Mouse (Mus musculus) T-cell, adult 2 months (primary cell): ENCODE measurements at regions not wholly inside any gene's neighbourhood (a gene's known extent, or its start where the extent isn't known, plus 50 kb on each side); places are given as distances from the start of the nearest gene placed in this dataset.
"Not testable (repeated sequence)": the region's sequence is repeated elsewhere in the genome, so short reads cannot be mapped to it uniquely, and the experiment has no call there.

Experiments used
- DNase-seq: peaks from one replicate; pipeline ENCODE4 v3.0.0; 2022; ENCODE audit warnings: low spot score

GRCm38 (mm10) chr13:39566491-39566890, 605.8 kb upstream of the Slc35b3 start:
- DNase-seq = no peak

DNA sequence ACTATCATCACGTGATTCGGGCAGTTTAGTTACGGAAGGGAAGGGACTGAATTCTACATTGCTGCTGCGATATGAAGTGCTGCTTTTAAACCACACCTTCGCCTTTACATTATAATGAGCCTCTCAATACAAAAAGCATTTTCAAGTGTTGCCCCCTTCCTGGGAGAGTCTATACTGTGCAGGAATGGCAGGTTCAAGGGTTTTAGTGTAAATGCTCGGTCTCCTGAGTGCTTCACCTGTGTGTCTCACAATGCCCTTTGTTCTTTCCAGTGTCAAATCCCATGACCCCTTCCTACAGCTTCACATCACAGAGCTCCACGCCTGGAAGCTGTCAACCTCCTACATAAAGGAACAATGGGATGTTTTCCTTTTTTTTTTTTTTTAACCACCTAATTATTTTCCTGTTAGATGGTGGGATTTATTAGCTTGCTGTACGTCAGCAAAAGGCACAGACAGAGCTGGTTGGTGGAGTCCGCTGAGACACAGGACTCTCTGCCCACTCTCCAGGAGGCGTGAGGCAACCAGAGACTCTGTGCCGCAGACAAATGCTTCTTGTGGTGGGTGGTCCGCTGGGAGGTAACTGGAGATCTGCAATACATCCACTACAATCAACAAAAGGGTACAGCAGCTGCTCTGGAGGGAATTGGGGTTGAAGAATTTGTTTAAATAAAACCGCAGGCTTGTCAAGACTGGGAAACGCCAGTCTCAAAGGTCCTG, 577.2 kb upstream of the Slc35b3 start:
- DNase-seq = no peak

DNA sequence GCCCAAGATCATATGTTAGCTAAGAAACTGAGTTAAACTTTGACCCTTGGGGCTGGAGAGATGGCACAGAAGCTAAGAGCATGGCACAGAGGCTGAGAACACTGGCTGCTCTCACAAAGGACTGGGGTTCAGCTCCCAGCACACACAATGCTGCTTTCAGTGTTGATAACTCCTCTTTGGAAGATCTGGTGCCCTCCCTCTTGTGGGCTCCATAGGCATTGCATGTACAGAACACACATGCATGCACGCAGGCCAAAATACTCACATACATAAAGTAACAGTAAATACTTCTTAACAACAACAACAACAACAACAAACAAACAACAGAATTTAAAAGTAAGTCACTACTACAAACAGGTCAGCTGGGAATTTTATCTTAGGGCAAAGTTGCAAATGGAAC, 565.8 kb upstream of the Slc35b3 start:
- no peak for DNase-seq

- no peak for DNase-seq
Observed at GRCm38 (mm10) chr13:39523856-39524301, 563.2 kb upstream of the Slc35b3 start.

- no peak for DNase-seq
Observed at GRCm38 (mm10) chr13:39523246-39523850, 562.7 kb upstream of the Slc35b3 start.

GRCm38 (mm10) chr13:39520846-39521245, 560.2 kb upstream of the Slc35b3 start:
- no peak for DNase-seq

DNA sequence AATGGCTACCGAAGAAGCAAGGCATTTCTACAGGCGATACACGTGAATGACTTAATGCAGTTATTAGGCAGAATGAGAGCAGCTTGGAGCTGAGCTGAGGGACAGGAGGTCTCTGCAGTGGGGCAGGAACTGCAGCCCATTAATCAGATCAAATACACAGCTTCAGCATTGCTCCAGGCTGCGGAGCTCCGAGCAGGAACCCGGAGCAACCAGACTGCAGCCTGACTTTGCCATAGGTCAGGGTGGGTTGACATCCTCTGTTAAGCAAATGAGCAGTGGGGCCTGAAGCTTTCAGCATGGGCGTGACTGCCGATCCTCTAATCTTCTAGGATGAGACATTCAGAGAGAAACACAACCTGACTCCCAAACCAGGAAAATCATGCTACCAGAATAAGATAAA, 555.4 kb upstream of the Slc35b3 start:
- no peak for DNase-seq

- DNase-seq = no peak
Observed at GRCm38 (mm10) chr13:39489806-39490205, 529.1 kb upstream of the Slc35b3 start.

DNA sequence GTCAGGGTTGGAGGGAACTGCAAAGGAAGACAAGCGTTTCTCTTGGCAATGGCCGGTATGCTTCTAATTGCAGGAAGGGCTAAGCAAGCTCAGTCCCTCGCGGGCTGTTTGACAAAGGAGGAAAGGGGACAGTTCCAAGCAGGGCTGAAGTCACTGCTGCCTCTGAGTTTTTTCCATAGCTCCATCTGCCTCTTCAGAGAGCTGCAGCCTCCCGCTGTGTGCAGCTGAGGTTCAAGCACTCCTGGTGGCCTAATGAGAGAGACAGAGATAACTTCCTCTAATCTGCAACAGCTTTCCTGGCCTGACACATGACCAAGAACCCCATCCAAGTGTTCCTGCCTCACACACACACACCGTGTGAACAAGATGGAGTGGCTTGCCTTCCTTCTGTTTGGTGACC, 511.9 kb upstream of the Slc35b3 start:
- DNase-seq = no peak

DNA sequence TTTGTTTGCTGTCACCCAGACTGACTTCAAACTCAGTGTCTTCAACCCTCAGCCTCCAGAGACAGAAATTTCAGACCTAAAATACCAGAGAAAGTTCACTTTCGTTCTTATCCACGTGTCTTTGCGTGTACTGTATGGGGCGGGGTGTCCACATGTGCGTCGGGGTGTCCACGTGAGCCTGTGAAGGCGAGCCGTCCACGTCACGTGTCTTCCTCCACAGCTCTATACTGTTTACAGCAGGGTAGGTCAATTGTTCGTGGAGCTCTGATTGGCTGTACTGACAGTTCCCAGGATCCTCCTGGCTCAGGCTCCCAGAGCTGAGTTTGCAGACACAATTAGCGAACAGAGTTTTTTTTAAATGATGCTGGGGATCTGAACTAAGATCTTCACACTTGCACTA, 481.1 kb upstream of the Slc35b3 start:
- DNase-seq = no peak

- no peak for DNase-seq
Observed at GRCm38 (mm10) chr13:39440907-39441306, 480.2 kb upstream of the Slc35b3 start.

DNA sequence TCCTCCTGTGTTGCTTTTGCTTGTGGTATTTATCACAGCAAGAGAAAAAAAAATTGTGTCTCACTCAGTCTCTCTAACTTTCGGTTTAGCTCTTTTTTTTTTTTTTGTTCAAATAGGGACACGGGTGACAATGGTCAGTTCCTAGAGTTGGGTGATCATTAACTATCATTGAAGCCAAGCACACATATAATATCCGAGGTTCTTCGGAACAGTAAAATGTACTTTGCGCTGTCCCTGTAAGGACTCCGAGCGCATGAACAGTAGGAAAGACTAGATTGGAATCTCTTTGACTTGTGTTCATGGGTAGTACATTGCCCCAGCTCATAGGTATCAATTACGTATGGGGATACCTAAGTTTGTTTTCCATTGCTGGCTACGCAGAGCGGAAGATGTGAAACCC, 479.7 kb upstream of the Slc35b3 start:
- DNase-seq = no peak

DNA sequence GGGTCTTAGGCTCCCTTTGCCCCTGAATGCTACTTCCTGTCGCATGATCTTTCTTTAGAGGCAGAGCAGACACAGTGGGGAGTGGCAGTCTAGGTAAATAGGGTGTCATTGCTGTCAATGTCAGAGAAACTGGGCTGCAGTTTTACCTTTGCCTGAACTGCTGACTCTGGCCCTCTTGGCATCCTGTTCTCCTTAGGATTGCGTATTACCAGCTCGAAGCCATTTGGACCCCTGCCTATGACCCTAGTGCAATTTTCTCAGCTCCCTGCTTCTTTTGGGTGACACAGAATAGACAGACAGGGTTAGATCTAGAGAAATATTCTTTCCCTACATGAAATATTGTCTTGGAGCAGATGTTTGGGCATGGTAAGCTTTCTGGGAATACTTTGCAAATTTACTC, 467.3 kb upstream of the Slc35b3 start:
- DNase-seq = no peak

DNA sequence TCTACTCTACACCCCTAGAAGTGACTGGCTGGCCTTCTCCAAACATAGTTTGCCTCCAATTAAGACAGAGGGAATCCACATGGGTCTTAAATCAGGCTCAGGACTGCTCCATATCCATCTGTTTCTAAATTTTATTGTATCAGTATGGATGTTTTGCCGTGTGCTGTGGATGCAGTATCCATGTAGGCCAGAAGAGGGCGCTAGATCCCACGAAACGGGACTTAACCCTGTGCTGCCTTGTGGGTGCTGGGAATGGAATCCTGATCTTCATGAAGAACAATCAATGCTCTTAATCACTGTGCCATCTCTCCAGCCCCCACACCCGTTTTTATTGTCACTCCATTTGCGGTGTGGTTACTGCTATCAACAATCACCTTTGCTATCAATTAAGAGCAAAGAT, 465.3 kb upstream of the Slc35b3 start:
- DNase-seq = no peak

DNA sequence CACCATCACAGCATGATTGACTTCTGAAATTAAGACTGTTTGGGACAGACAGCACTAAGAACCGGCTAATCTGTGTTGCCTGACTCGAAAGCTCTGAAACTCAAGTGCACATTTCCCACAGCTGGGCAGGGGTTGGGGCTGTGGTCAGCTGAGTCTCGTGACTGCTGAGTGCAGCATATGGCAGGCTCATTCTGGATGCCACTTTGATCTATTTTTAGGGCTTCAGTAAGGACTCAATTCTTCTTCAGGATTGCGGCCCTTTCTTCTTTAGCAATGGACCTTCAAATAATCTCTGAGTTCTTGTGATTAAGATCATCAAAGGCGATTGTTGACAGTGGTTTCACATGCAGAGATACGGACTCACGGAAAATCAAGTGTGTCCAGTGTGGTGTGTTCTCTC, 457.5 kb upstream of the Slc35b3 start:
- DNase-seq = no peak

DNA sequence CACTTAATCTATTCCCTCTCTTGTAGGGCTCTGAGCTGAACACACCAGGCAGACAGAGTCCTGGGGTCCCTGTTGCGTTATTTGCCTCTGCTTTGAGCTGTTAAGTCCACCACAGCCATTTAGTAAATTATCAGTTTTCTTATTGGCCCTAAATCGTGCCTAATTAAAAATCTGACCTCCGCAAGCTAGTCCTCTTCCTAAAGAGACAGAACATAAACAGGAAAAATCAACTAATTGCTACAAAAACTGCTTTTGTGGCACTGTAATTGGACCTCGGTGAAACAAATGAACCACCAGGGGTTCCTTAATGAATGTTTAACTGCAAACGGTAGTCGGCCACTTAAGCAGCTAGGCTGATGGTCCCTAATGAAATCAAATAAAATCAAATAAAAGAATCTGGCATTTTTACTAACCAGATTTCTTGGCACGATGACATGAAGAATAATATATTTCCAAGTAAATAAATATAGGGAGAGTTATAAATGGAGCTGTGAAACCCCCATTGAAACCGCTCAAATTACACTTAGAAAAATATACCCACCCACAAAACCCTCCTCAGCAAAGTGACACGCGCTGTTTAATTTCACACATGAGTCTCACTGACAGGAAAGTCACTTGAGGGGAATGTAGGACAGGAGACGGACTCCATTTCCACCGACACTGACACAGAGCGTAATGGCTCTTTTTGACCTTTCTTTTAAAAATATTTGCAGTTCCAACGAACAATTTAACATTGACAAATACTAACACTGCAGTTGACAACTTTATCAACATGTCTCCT, 451.0 kb upstream of the Slc35b3 start:
- no peak for DNase-seq

- DNase-seq = no peak
Observed at GRCm38 (mm10) chr13:39392589-39392988, 431.9 kb upstream of the Slc35b3 start.

DNA sequence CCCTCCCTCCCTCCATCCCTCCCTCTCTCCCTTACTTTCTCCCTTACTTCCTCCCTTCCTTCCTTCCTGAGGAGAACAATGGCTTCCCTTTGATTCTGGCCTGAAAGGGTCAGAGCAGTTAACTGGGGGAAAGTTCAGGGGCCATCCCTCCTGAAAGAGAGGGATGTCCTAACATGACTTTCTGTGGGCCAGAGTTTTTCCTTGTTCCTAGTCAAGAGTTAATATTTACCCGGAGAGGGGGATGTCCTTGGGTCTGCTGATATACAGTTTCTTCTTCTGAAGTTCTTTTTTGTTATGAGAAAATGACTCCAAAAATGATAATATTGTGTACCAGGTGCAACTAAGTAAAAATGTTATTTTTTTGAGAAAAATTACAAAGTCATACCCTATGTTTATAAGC, 431.5 kb upstream of the Slc35b3 start:
- DNase-seq = not testable (repeated sequence)

DNA sequence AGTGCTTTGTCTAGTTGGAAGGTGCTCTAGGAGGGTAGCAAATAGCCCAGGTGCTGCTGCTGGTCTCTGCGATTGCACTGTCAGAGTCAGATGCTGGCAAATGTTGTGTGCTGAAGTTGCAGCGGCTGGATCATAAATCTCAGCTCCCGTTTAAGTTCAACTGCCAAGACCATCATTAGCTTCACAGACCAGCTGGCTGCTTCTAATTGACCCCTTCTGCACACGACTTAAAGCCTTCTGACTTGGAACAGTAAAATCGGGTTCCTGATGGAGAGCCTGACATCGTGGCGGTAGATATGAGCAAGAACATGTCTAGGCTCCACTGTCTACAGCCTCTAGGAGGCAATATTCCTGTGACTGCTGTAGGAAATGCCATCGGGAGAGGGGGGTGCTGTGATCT, 416.0 kb upstream of the Slc35b3 start:
- DNase-seq = no peak

GRCm38 (mm10) chr13:39376269-39376668, 415.6 kb upstream of the Slc35b3 start:
- no peak for DNase-seq

- DNase-seq = no peak
Observed at GRCm38 (mm10) chr13:39372565-39372964, 411.9 kb upstream of the Slc35b3 start.

DNA sequence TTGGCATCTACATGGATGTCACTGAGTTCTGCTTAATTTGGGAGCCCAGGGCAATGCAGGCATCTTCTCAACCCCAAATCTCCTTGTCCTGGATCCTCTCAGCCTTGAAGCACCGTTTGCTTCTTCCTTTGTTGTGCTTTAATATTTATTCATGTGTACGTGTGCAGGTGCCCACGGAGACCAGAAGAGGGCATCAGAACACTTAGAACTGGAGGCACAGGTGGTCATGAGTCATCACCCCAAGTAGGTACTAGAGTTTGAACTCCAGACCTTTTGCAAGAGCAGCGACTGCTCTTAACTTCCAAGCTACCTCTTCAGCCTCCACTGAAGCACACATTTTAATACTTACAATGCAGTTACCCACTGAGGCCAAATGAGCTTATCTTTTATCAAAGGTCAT, 403.0 kb upstream of the Slc35b3 start:
- no peak for DNase-seq

DNA sequence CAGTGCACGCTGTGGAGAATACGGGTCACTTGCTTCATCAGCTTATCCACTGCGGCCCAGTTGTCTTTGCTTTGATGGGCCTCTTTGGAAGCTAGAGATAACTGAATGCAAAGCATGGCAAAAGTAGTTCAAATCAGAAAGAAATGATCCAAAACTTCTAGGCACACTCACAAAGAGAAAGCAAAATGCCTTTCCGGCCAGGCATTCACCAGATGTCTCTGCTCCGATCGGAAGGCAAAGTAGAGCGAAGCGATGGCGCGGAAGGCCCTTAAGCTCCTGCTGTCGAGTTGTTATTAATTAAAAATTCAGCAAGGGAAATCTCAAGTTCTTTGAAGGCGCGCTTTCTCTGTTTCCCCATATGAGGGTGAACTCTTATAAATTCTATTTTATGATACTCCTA, 401.9 kb upstream of the Slc35b3 start:
- no peak for DNase-seq
